Mouse (Mus musculus) ES-E14 (cell line): ENCODE data around the gene Ctdspl2.

ENCODE experiments used
- HCFC1 ChIP-seq: IDR thresholded peaks from 2 replicates; pipeline ENCODE4 v1.6.1; 2012; ENCODE audit warnings: low read length, inconsistent platforms, borderline replicate concordance; ENCODE audit not compliant: insufficient read depth
- MAFK ChIP-seq: IDR thresholded peaks from 2 replicates; pipeline ENCODE4 v1.6.1; 2014; ENCODE audit warnings: mild to moderate bottlenecking, low read depth, low read length, inconsistent platforms; ENCODE audit not compliant: insufficient read depth
- ZNF384 ChIP-seq: IDR thresholded peaks from 2 replicates; pipeline ENCODE4 v1.6.1; 2012; ENCODE audit warnings: low read depth, low read length, inconsistent platforms

- no peak for TF ChIP-seq HCFC1
- no peak for TF ChIP-seq ZNF384
- no peak for TF ChIP-seq MAFK
Measured at GRCm38 (mm10) chr2:122008832-122009231, 53.0 kb downstream of the Ctdspl2 start.
